In genomic region chr19:41817325-41817724, GRCm38 (mm10) we compare ENCODE assay signal across 13 mouse cellular contexts. TPM values are rescaled to one million over a fixed set of nuclear protein-coding genes. Genes with fewer than 3 reads are reported as not detected.
DNase-seq lines count a peak whose midpoint lies in the region; ATAC-seq and TF ChIP-seq lines count a peak whose summit lies in the region.
"Had no signal": no experiment of that assay in that cellular context is flagged by ENCODE, and none has a peak within 500 bp of the region (broad histone marks: within the 10 kb centered on the region; RNA-seq: fewer than 3 reads in every experiment).

No protein-coding gene starts in this region.

- no peak for TF ChIP-seq POLR2A in cerebellum, adult 2 months (IDR thresholded peaks at IDR 0.05; ENCODE audit: borderline replicate concordance, insufficient read depth, low read length)

- peaks cover 19% of the 10 kb centered on the region for H3K4me1 ChIP-seq in hindbrain, embryonic 10.5 days (replicated peaks)
- no peaks in the 10 kb centered on the region for H3K4me1 ChIP-seq in hindbrain, embryonic 16.5 days (ENCODE audit: control insufficient read depth, insufficient read depth, low read depth, low read length)
- H3K4me1 ChIP-seq in embryonic facial prominence, embryonic 11.5 days (ENCODE audit: control insufficient read depth, insufficient read depth, low read length): peaks cover 3% of the 10 kb centered on the region; the same call in 1 of the 2 replicates
- H3K4me1 ChIP-seq in heart, embryonic 10.5 days: peaks cover 19% of the 10 kb centered on the region
- no peaks in the 10 kb centered on the region for H3K4me1 ChIP-seq in cerebellum, adult 2 months (ENCODE audit: control insufficient read depth, insufficient read depth, low read length)

- no peak overlapping the region for H3K4me2 ChIP-seq in hindbrain, embryonic 16.5 days (ENCODE audit: low read length)
- H3K4me2 ChIP-seq in embryonic facial prominence, embryonic 11.5 days (ENCODE audit: low read depth, low read length): no peak overlapping the region; the same call in 1 of the 2 replicates
- H3K4me2 ChIP-seq: midbrain, embryonic 13.5 days had no signal

- no peak for DNase-seq in hindbrain, embryonic 10.5 days (ENCODE audit: low spot score)
- peak; percentile 54 for DNase-seq in MN1 (ENCODE audit: low spot score)
- DNase-seq in embryonic facial prominence, embryonic 11.5 days (ENCODE audit: low spot score): peak; percentile 40
- no peak for DNase-seq in heart, embryonic 10.5 days (ENCODE audit: low spot score)
- no peak for DNase-seq in Muller cell, postnatal 12 days (ENCODE audit: inconsistent ontology term)
- DNase-seq in cerebellum, adult 2 months: no peak
- no peak for DNase-seq in spleen, postnatal 36 days (ENCODE audit: low spot score in 2 of 2)
- DNase-seq: cerebellum, adult 8-10 months; kidney, postnatal 10 days; thymus, postnatal 36 days had no signal

- peaks cover 3% of the 10 kb centered on the region; the same call in 1 of the 2 replicates for H3K27me3 ChIP-seq in hindbrain, embryonic 10.5 days (ENCODE audit: insufficient read depth, poor library complexity, severe bottlenecking)
- H3K27me3 ChIP-seq in hindbrain, embryonic 16.5 days (replicated peaks; ENCODE audit: control insufficient read depth, insufficient read depth, low read length): no peaks in the 10 kb centered on the region
- no peaks in the 10 kb centered on the region for H3K27me3 ChIP-seq in embryonic facial prominence, embryonic 11.5 days (ENCODE audit: control insufficient read depth, insufficient read depth, low read length)
- H3K27me3 ChIP-seq in heart, embryonic 10.5 days (ENCODE audit: insufficient read depth, poor library complexity, severe bottlenecking): no peaks in the 10 kb centered on the region; the same call in 1 of the 2 replicates
- no peaks in the 10 kb centered on the region for H3K27me3 ChIP-seq in cerebellum, adult 2 months (ENCODE audit: control insufficient read depth, insufficient read depth, low read length)
- H3K27me3 ChIP-seq: CH12.LX; midbrain, embryonic 13.5 days had no signal

- no peak for TF ChIP-seq CTCF in cerebellum, adult 2 months (IDR thresholded peaks at IDR 0.05; ENCODE audit: borderline replicate concordance, insufficient read depth, low read depth, low read length)

- peak overlapping the region; percentile 62 for H3K27ac ChIP-seq in hindbrain, embryonic 10.5 days
- H3K27ac ChIP-seq in hindbrain, embryonic 16.5 days (ENCODE audit: low read depth, low read length): no peak overlapping the region
- H3K27ac ChIP-seq in embryonic facial prominence, embryonic 11.5 days (replicated peaks; ENCODE audit: low read depth, low read length): peak overlapping the region; percentile 47
- H3K27ac ChIP-seq in heart, embryonic 10.5 days: peak overlapping the region; percentile 62
- no peak overlapping the region for H3K27ac ChIP-seq in cerebellum, adult 2 months (ENCODE audit: insufficient read depth, low read length)
- H3K27ac ChIP-seq: midbrain, embryonic 13.5 days had no signal

- no peak for ATAC-seq in hindbrain, embryonic 16.5 days
- peak; percentile 52; the same call in 1 of the 2 replicates for ATAC-seq in embryonic facial prominence, embryonic 11.5 days (replicated peaks; ENCODE audit: insufficient number of reproducible peaks, low FRiP score, low TSS enrichment, low read depth)
- ATAC-seq: midbrain, embryonic 13.5 days had no signal

- H3K9me3 ChIP-seq in hindbrain, embryonic 10.5 days: no peaks in the 10 kb centered on the region
- H3K9me3 ChIP-seq in hindbrain, embryonic 16.5 days (ENCODE audit: control insufficient read depth, low read length): no peaks in the 10 kb centered on the region
- no peaks in the 10 kb centered on the region for H3K9me3 ChIP-seq in embryonic facial prominence, embryonic 11.5 days (replicated peaks; ENCODE audit: control insufficient read depth, low read length)
- H3K9me3 ChIP-seq in heart, embryonic 10.5 days: no peaks in the 10 kb centered on the region
- H3K9me3 ChIP-seq: midbrain, embryonic 13.5 days had no signal

- no peaks in the 10 kb centered on the region for H3K36me3 ChIP-seq in hindbrain, embryonic 10.5 days
- H3K36me3 ChIP-seq in hindbrain, embryonic 16.5 days (ENCODE audit: control insufficient read depth, insufficient read depth, low read length): no peaks in the 10 kb centered on the region
- H3K36me3 ChIP-seq in embryonic facial prominence, embryonic 11.5 days (replicated peaks; ENCODE audit: control insufficient read depth, insufficient read depth, low read depth, low read length): no peaks in the 10 kb centered on the region
- H3K36me3 ChIP-seq in heart, embryonic 10.5 days: no peaks in the 10 kb centered on the region
- H3K36me3 ChIP-seq: midbrain, embryonic 13.5 days had no signal

- 50% methylated on average over 10 of the region's 10 CpGs for WGBS in hindbrain, embryonic 10.5 days
- 60% methylated on average over 10 of the region's 10 CpGs for WGBS in hindbrain, embryonic 16.5 days
- WGBS in embryonic facial prominence, embryonic 11.5 days: 50% methylated on average over 10 of the region's 10 CpGs
- WGBS in heart, embryonic 10.5 days: 34% methylated on average over 10 of the region's 10 CpGs
- 14% methylated on average over 10 of the region's 10 CpGs for WGBS in cerebellum, adult 2 months

- no peak overlapping the region for H3K4me3 ChIP-seq in hindbrain, embryonic 10.5 days
- no peak overlapping the region for H3K4me3 ChIP-seq in hindbrain, embryonic 16.5 days (ENCODE audit: low read length)
- no peak overlapping the region for H3K4me3 ChIP-seq in embryonic facial prominence, embryonic 11.5 days (ENCODE audit: low read depth, low read length)
- no peak overlapping the region for H3K4me3 ChIP-seq in heart, embryonic 10.5 days
- no peak overlapping the region for H3K4me3 ChIP-seq in cerebellum, adult 2 months (replicated peaks; ENCODE audit: insufficient read depth, low read depth, low read length)
- H3K4me3 ChIP-seq: midbrain, embryonic 13.5 days had no signal

- no peak overlapping the region for H3K9ac ChIP-seq in hindbrain, embryonic 16.5 days (ENCODE audit: low read depth, low read length)
- no peak overlapping the region; the same call in 1 of the 2 replicates for H3K9ac ChIP-seq in embryonic facial prominence, embryonic 11.5 days (replicated peaks; ENCODE audit: low read length)
- H3K9ac ChIP-seq: midbrain, embryonic 13.5 days had no signal

RNA-seq across cellular contexts. Expression of gene Frat1, which starts 12.4 kb away (rescaled TPM):
- 10.8 and 13.4 TPM in 2 replicates for polyA plus RNA-seq in hindbrain, embryonic 10.5 days (2016; fragmentation: Nextera tagmentation; extraction: Ambion mirVana)
- polyA plus RNA-seq in hindbrain, embryonic 16.5 days (2015; fragmentation: Nextera tagmentation; extraction: Ambion mirVana): 18.2 and 19.6 TPM in 2 replicates
- polyA plus RNA-seq in embryonic facial prominence, embryonic 11.5 days (2014; fragmentation: Nextera tagmentation; extraction: Ambion mirVana): 7.9 and 8.7 TPM in 2 replicates
- 3.2 and 6.6 TPM in 2 replicates for polyA plus RNA-seq in heart, embryonic 10.5 days (2016; fragmentation: Nextera tagmentation; extraction: Ambion mirVana)
- 13.2 and 14.7 TPM in 2 replicates for polyA plus RNA-seq in cerebellum, adult 2 months (2012; rRNA removed)

RNA-seq across cellular contexts. Expression of gene Arhgap19, which starts 15.5 kb away (rescaled TPM):
- polyA plus RNA-seq in hindbrain, embryonic 10.5 days (2016; fragmentation: Nextera tagmentation; extraction: Ambion mirVana): 27.9 and 37.9 TPM in 2 replicates
- 3.8 and 5.9 TPM in 2 replicates for polyA plus RNA-seq in hindbrain, embryonic 16.5 days (2015; fragmentation: Nextera tagmentation; extraction: Ambion mirVana)
- polyA plus RNA-seq in embryonic facial prominence, embryonic 11.5 days (2014; fragmentation: Nextera tagmentation; extraction: Ambion mirVana): 47.6 and 48.1 TPM in 2 replicates
- polyA plus RNA-seq in heart, embryonic 10.5 days (2016; fragmentation: Nextera tagmentation; extraction: Ambion mirVana): 23.6 and 29.5 TPM in 2 replicates
- polyA plus RNA-seq in cerebellum, adult 2 months (2012; rRNA removed): 2.4 and 2.5 TPM in 2 replicates

RNA-seq across cellular contexts. Expression of gene Frat2, which starts 30.6 kb away (rescaled TPM):
- 5.4 and 6.7 TPM in 2 replicates for polyA plus RNA-seq in hindbrain, embryonic 10.5 days (2016; fragmentation: Nextera tagmentation; extraction: Ambion mirVana)
- polyA plus RNA-seq in hindbrain, embryonic 16.5 days (2015; fragmentation: Nextera tagmentation; extraction: Ambion mirVana): 4.3 and 4.6 TPM in 2 replicates
- 5.1 and 5.3 TPM in 2 replicates for polyA plus RNA-seq in embryonic facial prominence, embryonic 11.5 days (2014; fragmentation: Nextera tagmentation; extraction: Ambion mirVana)
- polyA plus RNA-seq in heart, embryonic 10.5 days (2016; fragmentation: Nextera tagmentation; extraction: Ambion mirVana): 1.6 and 4.0 TPM in 2 replicates
- polyA plus RNA-seq in cerebellum, adult 2 months (2012; rRNA removed): 6.9 and 7.1 TPM in 2 replicates

Comparison
In these comparisons a context has a peak if more than half of its experiments do, and no peak if none do; other contexts are left out.
1. H3K27ac ChIP-seq: peak in hindbrain, embryonic 10.5 days (single experiment), embryonic facial prominence, embryonic 11.5 days (single experiment) and heart, embryonic 10.5 days (single experiment); none in hindbrain, embryonic 16.5 days (single experiment) and cerebellum, adult 2 months (single experiment).
2. DNase-seq: peak in MN1 (single experiment) and embryonic facial prominence, embryonic 11.5 days (single experiment); none in hindbrain, embryonic 10.5 days (single experiment), heart, embryonic 10.5 days (single experiment), Muller cell, postnatal 12 days (single experiment), cerebellum, adult 2 months (0 of 2) and spleen, postnatal 36 days (0 of 2).